Mouse (Mus musculus) forelimb bud, embryonic 11.5 days (tissue): ENCODE data around the gene Guca2b.
"Not testable (repeated sequence)": the region's sequence is repeated elsewhere in the genome, so short reads cannot be mapped to it uniquely, and the experiment has no call there.

Experiments
- DNase-seq: peaks from one replicate; pipeline ENCODE4 v3.0.0-alpha.2; 2012; ENCODE audit warnings: low read depth, low spot score

The Guca2b gene

GRCm38 (mm10) chr4:119657011-119657410 is 1.7 kb downstream of the Guca2b start:
- no peak for DNase-seq

GRCm38 (mm10) chr4:119642666-119643065 is 16.1 kb downstream of the Guca2b start:
- no peak for DNase-seq

GRCm38 (mm10) chr4:119638656-119639055 is 20.1 kb downstream of the Guca2b start:
- no peak for DNase-seq

GRCm38 (mm10) chr4:119637946-119638345 is 20.8 kb downstream of the Guca2b start:
- no peak for DNase-seq

- DNase-seq = no peak
These were observed 21.4 kb downstream of the Guca2b start, which contains the start of gene Guca2a for GRCm38 (mm10) chr4:119637176-119637845. Gene Guca2a, plus strand, starts transcription at chr4:119637704.

- no peak for DNase-seq
These were observed 22.0 kb downstream of the Guca2b start for GRCm38 (mm10) chr4:119636731-119637130.

- DNase-seq = no peak
These were observed 23.1 kb downstream of the Guca2b start for GRCm38 (mm10) chr4:119635686-119636085.

- no peak for DNase-seq
These were observed 23.7 kb downstream of the Guca2b start for GRCm38 (mm10) chr4:119634908-119635660.

- no peak for DNase-seq
These were observed 24.8 kb downstream of the Guca2b start for GRCm38 (mm10) chr4:119633948-119634347.

- DNase-seq = no peak
These were observed 25.4 kb downstream of the Guca2b start for GRCm38 (mm10) chr4:119633342-119633741.

GRCm38 (mm10) chr4:119632721-119633120 is 26.0 kb downstream of the Guca2b start:
- DNase-seq = no peak

GRCm38 (mm10) chr4:119631115-119631919 is 27.4 kb downstream of the Guca2b start:
- peak; percentile 17 for DNase-seq

GRCm38 (mm10) chr4:119628363-119628762 is 30.4 kb downstream of the Guca2b start:
- DNase-seq = not testable (repeated sequence)

- DNase-seq = no peak
These were observed 31.4 kb downstream of the Guca2b start for GRCm38 (mm10) chr4:119627317-119627716.

- no peak for DNase-seq
These were observed 31.9 kb downstream of the Guca2b start for GRCm38 (mm10) chr4:119626876-119627275.

GRCm38 (mm10) chr4:119626081-119626645 is 32.6 kb downstream of the Guca2b start:
- DNase-seq = no peak

- no peak for DNase-seq
These were observed 44.0 kb downstream of the Guca2b start for GRCm38 (mm10) chr4:119614724-119615123.

GRCm38 (mm10) chr4:119614078-119614477 is 44.7 kb downstream of the Guca2b start:
- DNase-seq = no peak

- no peak for DNase-seq
These were observed 49.3 kb downstream of the Guca2b start for GRCm38 (mm10) chr4:119609488-119609887.
